Mouse (Mus musculus) adrenal gland, adult 18-20 months (tissue): ENCODE measurements around the gene Laptm5. TPM values are rescaled to one million over a fixed set of nuclear protein-coding genes. Genes with fewer than 3 reads are reported as not detected.

Source experiments
- DNase-seq, 2 experiments: peaks; one replicate each; pipeline ENCODE4 v3.0.0; 2021 to 2022; ENCODE audit warnings: low spot score in 2 of 2
- total RNA-seq, 2 experiments: library from RNA; stranded (reverse); gene quantifications; 1 replicate in 1 of 2; 2 replicates in 1 of 2; pipeline ENCODE4 v1.2.3; 2021

The Laptm5 gene
- total RNA-seq, 2 experiments from 2014 or later: 25.1 to 54.6 TPM

- DNase-seq: no peak
Observed at GRCm38 (mm10) chr4:130984416-130985182, 71.7 kb downstream of the Laptm5 start.

Other genes with a start within 250 kb of the Laptm5 start
- gene Pum1, start 249.8 kb upstream of the Laptm5 start, total RNA-seq: 10 to 100 TPM; 68.9 to 79.0 TPM
- 100 to 1,000 TPM; 205 to 421 TPM for gene Sdc3, start 120.6 kb upstream of the Laptm5 start, total RNA-seq
- gene Matn1, start 31.3 kb downstream of the Laptm5 start, total RNA-seq: not detected